Mouse (Mus musculus) adrenal gland, postnatal 36 days (tissue): ENCODE results near the gene Epor. TPM values are rescaled to one million over a fixed set of nuclear protein-coding genes. Genes with fewer than 3 reads are reported as not detected.

Source experiments
- total RNA-seq, 2 experiments: library from RNA; stranded (reverse); gene quantifications; 2 replicates each; pipeline ENCODE4 v1.2.3; 2021

Gene Epor
- total RNA-seq, 2 experiments from 2014 or later = 1.9 to 2.0 TPM

Other genes with a start within 250 kb of the Epor start
- gene Ldlr, start 240.0 kb downstream of the Epor start, total RNA-seq = 100 to 1,000 TPM; 119 to 184 TPM
- gene Spc24, start 203.2 kb downstream of the Epor start, total RNA-seq = 1 to 10 TPM; 2.3 to 3.9 TPM
- 10 to 100 TPM; 31.2 to 38.3 TPM for gene Kank2, start 164.8 kb downstream of the Epor start, total RNA-seq
- gene Angptl8, start 128.0 kb downstream of the Epor start, total RNA-seq = 1 to 10 TPM; 7.5 to 8.7 TPM
- gene Dock6, start 110.9 kb downstream of the Epor start, total RNA-seq = 10 to 100 TPM; 31.2 to 40.7 TPM
- gene Rab3d, start 45.3 kb downstream of the Epor start, total RNA-seq = 10 to 100 TPM; 28.5 to 58.8 TPM
- 1 to 10 TPM; 9.4 to 9.7 TPM for gene Ccdc159, start 36.0 kb downstream of the Epor start, total RNA-seq
- 100 to 1,000 TPM; 318 to 566 TPM for gene Tmem205, start 36.0 kb downstream of the Epor start, total RNA-seq
- 10 to 100 TPM; 27.1 to 35.8 TPM for gene Plppr2, start 26.5 kb downstream of the Epor start, total RNA-seq
- gene Swsap1, start 7.8 kb downstream of the Epor start, total RNA-seq = 10 to 100 TPM; 12.4 to 18.3 TPM
- gene Rgl3, start 25.9 kb upstream of the Epor start, total RNA-seq = 10 to 100 TPM; 14.0 to 33.4 TPM
- gene Ccdc151, start 39.1 kb upstream of the Epor start, total RNA-seq = 1 to 10 TPM in 1 of 2 experiments, under 1 TPM in 1; 0.30 to 1.6 TPM
- gene Prkcsh, start 39.3 kb upstream of the Epor start, total RNA-seq = 100 to 1,000 TPM; 159 to 169 TPM
- 1 to 10 TPM; 1.1 to 2.0 TPM for gene Elavl3, start 88.5 kb upstream of the Epor start, total RNA-seq
- under 1 TPM in 1 of 2 experiments, not detected in 1; 0.56 TPM for gene Gm49318, start 107.8 kb upstream of the Epor start, total RNA-seq
- gene Zfp653, start 107.9 kb upstream of the Epor start, total RNA-seq = 10 to 100 TPM; 10.2 to 10.3 TPM
- 10 to 100 TPM; 51.6 to 63.7 TPM for gene Ecsit, start 121.9 kb upstream of the Epor start, total RNA-seq
- gene Cnn1, start 135.7 kb upstream of the Epor start, total RNA-seq = 1 to 10 TPM; 1.5 TPM
- 10 to 100 TPM; 73.7 to 78.1 TPM for gene Elof1, start 153.7 kb upstream of the Epor start, total RNA-seq
- 10 to 100 TPM; 43.2 to 67.9 TPM for gene Acp5, start 172.2 kb upstream of the Epor start, total RNA-seq
- gene Pigyl, start 193.3 kb upstream of the Epor start, total RNA-seq = 10 to 100 TPM; 50.3 to 59.1 TPM
- gene Zfp872, start 224.6 kb upstream of the Epor start, total RNA-seq = 1 to 10 TPM; 2.7 to 4.3 TPM